Mouse (Mus musculus): ENCODE measurements around the gene Akr7a5. TPM values are rescaled to one million over a fixed set of nuclear protein-coding genes. Genes with fewer than 3 reads are reported as not detected.

Akr7a5 gene
- polyA plus RNA-seq, 1 experiment from 2014 or later, result 66.3 TPM

GRCm38 (mm10) chr4:139357211-139357610 lies 46.7 kb downstream of the Akr7a5 start:
- peaks cover 6% of the 10 kb centered on the region for H3K4me1 ChIP-seq
- H3K4me2 ChIP-seq, result no peak overlapping the region
- no peak overlapping the region for H3K9ac ChIP-seq
- no peak overlapping the region for H3K4me3 ChIP-seq
- H3K36me3 ChIP-seq, result peaks cover 78% of the 10 kb centered on the region
- no peak for ATAC-seq (ENCODE audit: extremely low read depth, insufficient number of reproducible peaks, low FRiP score, low TSS enrichment)
- 96% methylated on average over 3 of the region's 3 CpGs for WGBS
- H3K9me3 ChIP-seq, result no peaks in the 10 kb centered on the region
- no peaks in the 10 kb centered on the region for H3K27me3 ChIP-seq (replicated peaks)
- H3K27ac ChIP-seq (replicated peaks), result no peak overlapping the region

GRCm38 (mm10) chr4:139360761-139361548 lies 50.4 kb downstream of the Akr7a5 start:
- H3K9ac ChIP-seq, result no peak overlapping the region
- no peak for ATAC-seq (ENCODE audit: extremely low read depth, insufficient number of reproducible peaks, low FRiP score, low TSS enrichment)
- H3K4me1 ChIP-seq, result no peaks in the 10 kb centered on the region
- peaks cover 99% of the 10 kb centered on the region for H3K36me3 ChIP-seq
- no peak overlapping the region for H3K4me3 ChIP-seq
- 74% methylated on average over 11 of the region's 11 CpGs for WGBS
- no peaks in the 10 kb centered on the region for H3K9me3 ChIP-seq
- no peaks in the 10 kb centered on the region for H3K27me3 ChIP-seq (replicated peaks)
- H3K27ac ChIP-seq (replicated peaks), result no peak overlapping the region
- no peak overlapping the region for H3K4me2 ChIP-seq

- Histone ChIP-seq H3K9ac (no peak overlapping the region), H3K4me3 (no peak overlapping the region), H3K4me1 (no peaks in the 10 kb centered on the region), H3K36me3 (peaks cover 96% of the 10 kb centered on the region), H3K27me3 (replicated peaks) (no peaks in the 10 kb centered on the region), H3K27ac (replicated peaks) (no peak overlapping the region), H3K9me3 (no peaks in the 10 kb centered on the region), H3K4me2 (no peak overlapping the region)
- 87% methylated on average over 3 of the region's 3 CpGs for WGBS
- no peak for ATAC-seq (ENCODE audit: extremely low read depth, insufficient number of reproducible peaks, low FRiP score, low TSS enrichment)
Observed at GRCm38 (mm10) chr4:139367336-139367735, 56.8 kb downstream of the Akr7a5 start.

Small RNA genes lying within 50 kb of the gene (microRNA-seq; reads per million reads assigned to microRNA genes)
- 3.5 reads per million, percentile 14 among the genes with 10 or more reads in this experiment for gene Gm24245
- not detected for gene Gm25732

Other genes with a start within 250 kb of the Akr7a5 start
- not detected in 2 replicates for gene Htr6, start 235.2 kb upstream of the Akr7a5 start, polyA plus RNA-seq (2015; fragmentation: Nextera tagmentation; extraction: Ambion mirVana)
- 13.4 and 15.2 TPM in 2 replicates for gene Nbl1, start 217.8 kb upstream of the Akr7a5 start, polyA plus RNA-seq (2015; fragmentation: Nextera tagmentation; extraction: Ambion mirVana)
- 572 and 667 TPM in 2 replicates for gene Minos1, start 179.6 kb upstream of the Akr7a5 start, polyA plus RNA-seq (2015; fragmentation: Nextera tagmentation; extraction: Ambion mirVana)
- 376 and 386 TPM in 2 replicates for gene Capzb, start 117.8 kb upstream of the Akr7a5 start, polyA plus RNA-seq (2015; fragmentation: Nextera tagmentation; extraction: Ambion mirVana)
- gene Pqlc2, start within 50 bp of the Akr7a5 start, polyA plus RNA-seq (2015; fragmentation: Nextera tagmentation; extraction: Ambion mirVana), result 8.8 and 10.2 TPM in 2 replicates
- 77.9 and 91.9 TPM in 2 replicates for gene Mrto4, start 41.8 kb downstream of the Akr7a5 start, polyA plus RNA-seq (2015; fragmentation: Nextera tagmentation; extraction: Ambion mirVana)
- gene Emc1, start 41.8 kb downstream of the Akr7a5 start, polyA plus RNA-seq (2015; fragmentation: Nextera tagmentation; extraction: Ambion mirVana), result 39.6 and 41.0 TPM in 2 replicates
- 53.2 and 53.4 TPM in 2 replicates for gene Ubr4, start 41.9 kb downstream of the Akr7a5 start, polyA plus RNA-seq (2015; fragmentation: Nextera tagmentation; extraction: Ambion mirVana)
- gene Iffo2, start 219.8 kb downstream of the Akr7a5 start, polyA plus RNA-seq (2015; fragmentation: Nextera tagmentation; extraction: Ambion mirVana), result 2.8 and 3.2 TPM in 2 replicates